27 mouse cellular contexts compared by ENCODE assay signal in the genomic region with DNA sequence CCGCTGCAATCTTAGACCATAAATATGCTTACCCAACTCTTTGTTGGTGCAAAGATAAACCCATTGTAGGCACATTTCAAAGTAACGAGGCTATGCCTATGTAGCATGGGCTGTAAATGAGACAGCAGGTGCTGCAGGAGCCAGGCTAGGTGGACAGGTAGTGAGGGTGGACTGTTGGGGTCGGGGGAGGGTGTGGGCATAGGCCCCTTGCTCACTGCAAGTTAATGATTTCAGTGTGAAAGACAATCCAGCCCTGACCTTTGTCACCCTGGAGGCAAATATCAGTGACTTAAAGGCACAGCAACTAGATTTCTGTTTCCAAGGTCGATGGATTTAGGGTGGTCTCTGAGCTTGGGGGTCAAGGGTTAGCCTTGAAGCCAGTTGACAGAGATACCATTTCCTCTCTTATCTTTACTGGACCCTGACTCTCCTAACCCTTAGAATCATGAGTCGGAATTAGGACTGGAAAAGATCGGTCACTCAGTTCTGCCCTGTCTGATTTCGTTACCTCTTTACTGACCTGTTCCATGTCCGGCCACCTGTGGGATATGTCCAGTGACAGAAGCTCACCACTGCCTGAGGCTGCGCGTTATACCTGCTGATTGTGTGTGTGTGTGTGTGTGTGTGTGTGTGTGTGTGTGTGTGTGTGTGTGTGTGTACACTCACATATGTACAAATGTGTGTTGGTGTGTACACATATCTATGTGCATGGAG.
DNase-seq lines count a peak whose midpoint lies in the region; ATAC-seq and TF ChIP-seq lines count a peak whose summit lies in the region.
"Had no signal": no experiment of that assay in that cellular context is flagged by ENCODE, and none has a peak within 500 bp of the region (broad histone marks: within the 10 kb centered on the region; RNA-seq: fewer than 3 reads in every experiment).

No protein-coding gene starts in this region.

- no peaks in the 10 kb centered on the region for H3K4me1 ChIP-seq in heart, adult 2 months (ENCODE audit: control insufficient read depth, insufficient read depth, low read length)
- H3K4me1 ChIP-seq in intestine, embryonic 14.5 days (replicated peaks; ENCODE audit: control insufficient read depth, insufficient read depth, low read length) = no peaks in the 10 kb centered on the region
- H3K4me1 ChIP-seq in liver, embryonic 14.5 days (replicated peaks; ENCODE audit: control insufficient read depth in 2 of 2, insufficient read depth in 2 of 2, low read length in 1 of 2) = peaks cover 0 to 8% of the 10 kb centered on the region in 2 experiments; a peak in 2 of 4 replicates
- H3K4me1 ChIP-seq: forebrain, embryonic 10.5 days; heart, embryonic 15.5 days; hindbrain, embryonic 13.5 days; midbrain, embryonic 13.5 days had no signal

- intact Hi-C loops in heart, adult 2 months (cut with DNase I) = no loop called here

- peak; percentile 57 for DNase-seq in heart, adult 11 months
- no peak for DNase-seq in heart, adult 2 months
- DNase-seq in intestine, embryonic 14.5 days (ENCODE audit: low spot score) = no peak
- DNase-seq in kidney, postnatal 36 days = peak; percentile 31 to 39
- DNase-seq in liver, embryonic 14.5 days (ENCODE audit: low read depth in 3 of 3, low spot score in 3 of 3) = peak in 1 of 3 experiments; percentile 12
- DNase-seq in ovary, adult 18-20 months (ENCODE audit: low spot score) = no peak
- no peak for DNase-seq in urinary bladder, postnatal 36 days (ENCODE audit: low spot score in 2 of 2)
- DNase-seq: adrenal gland, adult 8-10 months; cerebellum, adult 18-20 months; cerebellum, postnatal 36 days; gastrocnemius, postnatal 25 days; heart, postnatal 36 days; layer of hippocampus, postnatal 36 days; lung, embryonic 14.5 days; thymus, adult 2 months had no signal

- no peaks in the 10 kb centered on the region for H3K36me3 ChIP-seq in heart, adult 2 months (ENCODE audit: control insufficient read depth, insufficient read depth, low read length)
- H3K36me3 ChIP-seq in intestine, embryonic 14.5 days (ENCODE audit: control insufficient read depth, insufficient read depth, low read length) = no peaks in the 10 kb centered on the region
- no peaks in the 10 kb centered on the region for H3K36me3 ChIP-seq in liver, embryonic 14.5 days (replicated peaks; ENCODE audit: control insufficient read depth, insufficient read depth, low read depth)
- H3K36me3 ChIP-seq: heart, embryonic 15.5 days; hindbrain, embryonic 13.5 days; limb, embryonic 12.5 days; midbrain, embryonic 13.5 days had no signal

- no peaks in the 10 kb centered on the region for H3K27me3 ChIP-seq in heart, adult 2 months (ENCODE audit: control insufficient read depth, insufficient read depth, low read length)
- no peaks in the 10 kb centered on the region for H3K27me3 ChIP-seq in intestine, embryonic 14.5 days (replicated peaks; ENCODE audit: control insufficient read depth, insufficient read depth, low read length)
- no peaks in the 10 kb centered on the region for H3K27me3 ChIP-seq in liver, embryonic 14.5 days (ENCODE audit: control insufficient read depth, insufficient read depth, low read length)
- H3K27me3 ChIP-seq: heart, embryonic 15.5 days; hindbrain, embryonic 13.5 days; limb, embryonic 12.5 days; midbrain, embryonic 13.5 days had no signal

- no peak overlapping the region for H3K27ac ChIP-seq in heart, adult 2 months
- no peak overlapping the region for H3K27ac ChIP-seq in intestine, embryonic 14.5 days (ENCODE audit: low read depth)
- no peak overlapping the region for H3K27ac ChIP-seq in liver, embryonic 14.5 days
- H3K27ac ChIP-seq: embryonic facial prominence, embryonic 10.5 days; forebrain, embryonic 10.5 days; heart, embryonic 15.5 days; hindbrain, embryonic 13.5 days; layer of hippocampus, adult 2 months; limb, embryonic 12.5 days; midbrain, embryonic 13.5 days; stomach, postnatal 0 days had no signal

- 0 out of 2 replicates have a peak, but pooled peaks have one; percentile 32 for ATAC-seq in intestine, embryonic 14.5 days (replicated peaks; ENCODE audit: low FRiP score, low TSS enrichment, low read depth)
- peak; percentile 59; the same call in 1 of the 2 replicates for ATAC-seq in liver, embryonic 14.5 days (ENCODE audit: insufficient read depth)
- ATAC-seq in granulocyte monocyte progenitor cell, adult 5-6 weeks (replicated peaks; ENCODE audit: poor library complexity, severe bottlenecking) = no peak
- ATAC-seq: activated CD4-positive, CD25-positive, alpha-beta regulatory T cell, adult 4 months; forebrain, embryonic 16.5 days; midbrain, embryonic 13.5 days had no signal

- no peak overlapping the region for H3K4me2 ChIP-seq in intestine, embryonic 14.5 days (ENCODE audit: low read length)
- no peak overlapping the region for H3K4me2 ChIP-seq in liver, embryonic 14.5 days (ENCODE audit: low read depth)
- H3K4me2 ChIP-seq: heart, embryonic 15.5 days; hindbrain, embryonic 13.5 days; limb, embryonic 12.5 days; lung, embryonic 14.5 days; midbrain, embryonic 13.5 days had no signal

- TF ChIP-seq EP300 in heart, adult 2 months (IDR thresholded peaks at IDR 0.05; ENCODE audit: insufficient read depth, low read depth, low read length) = no peak
- no peak for TF ChIP-seq EP300 in liver, embryonic 14.5 days (IDR thresholded peaks at IDR 0.05; ENCODE audit: low read depth)

- no peaks in the 10 kb centered on the region for H3K79me2 ChIP-seq in heart, adult 2 months (replicated peaks; ENCODE audit: control insufficient read depth, insufficient read depth, low read length)

- no peak overlapping the region for H3K9ac ChIP-seq in heart, adult 2 months (ENCODE audit: low read depth, low read length)
- no peak overlapping the region for H3K9ac ChIP-seq in intestine, embryonic 14.5 days (ENCODE audit: low read length)
- H3K9ac ChIP-seq in liver, embryonic 14.5 days (replicated peaks) = no peak overlapping the region
- H3K9ac ChIP-seq: heart, embryonic 15.5 days; hindbrain, embryonic 13.5 days; limb, embryonic 12.5 days; lung, embryonic 14.5 days; midbrain, embryonic 13.5 days had no signal

- no peak for TF ChIP-seq CTCF in heart, adult 2 months (IDR thresholded peaks at IDR 0.05)
- TF ChIP-seq CTCF in liver, embryonic 14.5 days (IDR thresholded peaks at IDR 0.05; ENCODE audit: low read depth) = no peak

- WGBS in heart, adult 2 months = 79% methylated on average over 10 of the region's 10 CpGs
- WGBS in intestine, embryonic 14.5 days = 58% methylated on average over 10 of the region's 10 CpGs
- 62% methylated on average over 10 of the region's 10 CpGs for WGBS in liver, embryonic 14.5 days (ENCODE audit: insufficient replicate concordance)

- TF ChIP-seq POLR2A in heart, adult 2 months (IDR thresholded peaks at IDR 0.05; ENCODE audit: insufficient read depth, low read depth, low read length) = no peak

- H3K4me3 ChIP-seq in heart, adult 2 months = no peak overlapping the region
- no peak overlapping the region for H3K4me3 ChIP-seq in intestine, embryonic 14.5 days (ENCODE audit: low read depth, low read length)
- no peak overlapping the region for H3K4me3 ChIP-seq in liver, embryonic 14.5 days (ENCODE audit: insufficient read depth in 1 of 2, low read depth in 2 of 2, low read length in 2 of 2)
- H3K4me3 ChIP-seq: embryonic facial prominence, embryonic 10.5 days; forebrain, embryonic 10.5 days; heart, embryonic 15.5 days; hindbrain, embryonic 13.5 days; layer of hippocampus, adult 2 months; limb, embryonic 12.5 days; megakaryocyte, embryonic 14.5 days; midbrain, embryonic 13.5 days had no signal

- no peaks in the 10 kb centered on the region for H3K9me3 ChIP-seq in intestine, embryonic 14.5 days (ENCODE audit: control insufficient read depth, low read length)
- H3K9me3 ChIP-seq in liver, embryonic 14.5 days (ENCODE audit: control insufficient read depth, low read length) = no peaks in the 10 kb centered on the region
- H3K9me3 ChIP-seq: embryonic facial prominence, embryonic 10.5 days; forebrain, embryonic 10.5 days; heart, embryonic 15.5 days; hindbrain, embryonic 13.5 days; megakaryocyte, embryonic 14.5 days; midbrain, embryonic 13.5 days had no signal

Comparison
In these comparisons a context has a peak if more than half of its experiments do, and no peak if none do; other contexts are left out.
1. DNase-seq: peak in heart, adult 11 months (single experiment) and kidney, postnatal 36 days (2 of 2); none in heart, adult 2 months (0 of 2), intestine, embryonic 14.5 days (single experiment), ovary, adult 18-20 months (single experiment) and urinary bladder, postnatal 36 days (0 of 2).